Mouse (Mus musculus) cerebellum, adult 2 months (tissue): Measurements from ENCODE around the gene Gtf2ird1.

ENCODE experiments used
- CTCF ChIP-seq: fragments of 200-500 bp; IDR thresholded peaks from 2 replicates; pipeline ENCODE4 v1.5.1; 2011; ENCODE audit warnings: low read depth, mild to moderate bottlenecking, control low read depth, low read length, moderate library complexity, borderline replicate concordance; ENCODE audit not compliant: insufficient read depth
- POLR2A ChIP-seq: fragments of 200-500 bp; IDR thresholded peaks from 2 replicates; pipeline ENCODE4 v1.6.1; 2011; ENCODE audit warnings: low read length, control low read depth, borderline replicate concordance; ENCODE audit not compliant: insufficient read depth

- no peak for TF ChIP-seq POLR2A
- no peak for TF ChIP-seq CTCF
Observed at GRCm38 (mm10) chr5:134330082-134330481, 126.4 kb downstream of the Gtf2ird1 start.
